Mouse (Mus musculus) right cerebral cortex, adult 2 months (tissue): Measurements from ENCODE around the gene Tmem11.

Experiments
- DNase-seq, 2 experiments: peaks; one replicate each; pipeline ENCODE4 v3.0.0; 2021 to 2022; ENCODE audit warnings: low spot score in 2 of 2

Tmem11 gene

DNA sequence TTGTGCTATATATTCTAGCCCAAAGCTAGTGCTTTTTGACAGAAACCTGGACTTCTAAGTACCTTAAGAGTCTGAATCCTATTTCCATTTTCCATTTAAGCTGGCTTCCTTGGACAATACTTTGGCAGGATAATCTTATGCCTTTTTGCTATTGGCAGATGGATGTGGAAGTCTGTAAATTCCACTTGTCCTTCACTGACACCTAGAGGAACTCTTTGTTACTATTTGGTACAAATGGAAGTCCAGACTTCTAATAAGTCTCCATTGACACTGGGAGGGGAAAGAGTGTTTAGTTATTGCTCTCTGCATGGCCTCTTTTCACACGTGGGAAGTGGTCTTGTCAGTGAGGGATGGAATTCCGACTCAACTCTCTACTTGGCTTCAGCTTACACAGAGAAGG lies 50.2 kb downstream of the Tmem11 start:
- no peak for DNase-seq

DNA sequence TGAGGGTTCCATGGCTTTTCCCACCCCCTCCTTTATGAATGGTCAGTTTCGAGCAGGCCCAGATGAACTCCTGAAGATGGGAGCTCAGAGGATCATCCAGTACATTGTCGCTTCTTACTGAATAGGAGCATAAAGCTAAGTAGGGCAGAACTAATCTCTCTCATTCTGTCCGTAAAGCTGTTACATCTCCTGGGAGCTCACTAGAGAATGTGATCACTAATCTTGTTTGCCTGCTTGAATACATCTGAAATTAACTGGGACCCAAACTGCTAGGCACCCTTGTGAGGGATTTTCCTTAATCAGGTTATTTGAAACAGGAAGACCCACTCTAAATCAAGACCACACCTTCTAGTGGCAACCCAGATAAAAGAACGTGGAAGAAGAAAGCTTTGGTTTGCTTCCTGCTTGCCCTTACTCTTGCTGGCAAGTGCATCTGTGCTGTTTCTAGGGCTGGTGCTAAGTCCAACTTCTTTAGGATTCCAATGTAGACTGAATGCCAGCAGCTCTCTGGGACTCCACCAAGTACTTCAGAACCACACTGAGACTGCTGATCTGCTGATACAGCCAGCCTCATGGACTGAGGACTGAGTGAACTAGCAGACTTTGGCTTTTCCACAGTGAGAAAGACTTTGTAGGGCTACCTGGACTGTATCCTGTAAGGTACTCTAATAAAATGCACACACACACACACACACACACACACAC lies 51.7 kb downstream of the Tmem11 start:
- no peak for DNase-seq

DNA sequence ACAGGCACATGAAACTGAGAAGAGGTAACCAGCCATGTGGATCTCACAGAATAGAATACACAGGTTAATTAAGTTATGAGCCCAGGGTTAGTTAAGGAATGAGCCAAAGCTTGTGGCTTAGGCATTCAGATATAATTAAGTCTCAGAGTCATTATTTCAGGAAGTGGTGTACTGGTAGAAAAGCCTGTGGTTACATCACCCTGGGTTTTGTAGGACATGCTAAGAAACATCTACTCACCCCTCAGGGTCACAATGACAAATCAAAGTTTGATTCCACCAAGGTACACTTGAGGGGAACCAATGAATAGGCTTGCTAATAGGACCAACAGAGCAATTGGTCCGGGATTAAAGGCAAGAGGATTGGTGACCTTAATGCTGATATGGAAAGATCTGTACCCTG lies 52.4 kb downstream of the Tmem11 start:
- DNase-seq: no peak

GRCm38 (mm10) chr11:60825191-60825590 lies 53.9 kb downstream of the Tmem11 start:
- DNase-seq: no peak

DNA sequence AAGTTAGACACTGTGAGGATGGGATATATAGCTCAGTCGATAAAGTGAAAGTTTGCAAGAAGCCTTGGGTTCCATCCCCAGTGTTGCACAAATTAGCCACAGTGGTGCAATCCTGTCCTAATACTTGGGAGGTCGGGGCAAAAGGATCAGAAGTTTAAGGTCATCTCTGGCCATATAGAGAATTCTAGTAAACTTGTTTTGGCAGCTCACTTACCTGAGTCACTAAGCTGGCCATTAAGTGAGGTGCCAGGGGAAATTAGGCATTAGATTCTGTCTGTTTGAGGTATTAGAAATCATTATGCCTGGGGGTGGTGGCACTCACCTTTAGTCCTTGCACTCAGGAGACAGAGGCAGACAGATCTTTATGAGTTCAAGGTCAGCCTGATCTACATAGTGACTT lies 55.3 kb downstream of the Tmem11 start:
- no peak for DNase-seq

DNA sequence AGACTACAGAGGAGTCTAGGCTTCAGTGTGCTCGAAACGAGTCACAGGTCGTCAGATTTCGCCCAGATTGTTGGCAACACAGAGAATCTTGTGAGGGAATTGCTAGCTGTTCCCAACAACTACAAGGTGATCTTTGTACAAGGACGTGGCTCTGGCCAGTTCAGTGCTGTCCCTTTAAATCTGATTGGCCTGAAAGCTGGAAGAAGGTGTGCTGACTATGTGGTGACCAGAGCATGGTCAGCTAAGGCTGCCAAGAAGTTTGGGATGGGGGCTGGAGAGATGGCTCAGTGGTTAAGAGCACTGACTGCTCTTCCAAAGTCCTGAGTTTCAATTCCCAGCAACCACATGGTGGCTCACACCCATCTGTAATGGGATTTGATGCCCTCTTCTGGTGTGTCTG lies 62.7 kb downstream of the Tmem11 start:
- no peak for DNase-seq
